Mouse (Mus musculus) mesoderm, embryonic 11.5 days (tissue): Measurements from ENCODE around the gene Wscd1.
A peak's percentile ranks its signal among the peaks of the same experiment; 100 is the strongest.

ENCODE experiments used
- DNase-seq: peaks from one replicate; pipeline ENCODE4 v3.0.0-alpha.2; 2012; ENCODE audit warnings: low read depth, low spot score

Gene Wscd1

GRCm38 (mm10) chr11:71769744-71770143 lies 20.0 kb downstream of the Wscd1 start:
- DNase-seq: no peak

GRCm38 (mm10) chr11:71770479-71770878 lies 20.8 kb downstream of the Wscd1 start:
- no peak for DNase-seq

GRCm38 (mm10) chr11:71771074-71771473 lies 21.4 kb downstream of the Wscd1 start:
- no peak for DNase-seq

GRCm38 (mm10) chr11:71772056-71772455 lies 22.3 kb downstream of the Wscd1 start:
- no peak for DNase-seq

GRCm38 (mm10) chr11:71772802-71773201 lies 23.1 kb downstream of the Wscd1 start:
- DNase-seq: no peak

- no peak for DNase-seq
Observed at GRCm38 (mm10) chr11:71773986-71774767, 24.5 kb downstream of the Wscd1 start.

GRCm38 (mm10) chr11:71775056-71775455 lies 25.3 kb downstream of the Wscd1 start:
- DNase-seq: no peak

- no peak for DNase-seq
Observed at GRCm38 (mm10) chr11:71779642-71780041, 29.9 kb downstream of the Wscd1 start.

GRCm38 (mm10) chr11:71781737-71782354 lies 32.1 kb downstream of the Wscd1 start:
- no peak for DNase-seq

GRCm38 (mm10) chr11:71785499-71785898 lies 35.8 kb downstream of the Wscd1 start:
- DNase-seq: no peak

- DNase-seq: no peak
Observed at GRCm38 (mm10) chr11:71788209-71788608, 38.5 kb downstream of the Wscd1 start.

- no peak for DNase-seq
Observed at GRCm38 (mm10) chr11:71790227-71790626, 40.5 kb downstream of the Wscd1 start.

GRCm38 (mm10) chr11:71799206-71799605 lies 49.5 kb downstream of the Wscd1 start:
- no peak for DNase-seq

GRCm38 (mm10) chr11:71808521-71808920 lies 58.8 kb downstream of the Wscd1 start:
- no peak for DNase-seq

- no peak for DNase-seq
Observed at GRCm38 (mm10) chr11:71811828-71812227, 62.1 kb downstream of the Wscd1 start.

- no peak for DNase-seq
Observed at GRCm38 (mm10) chr11:71812921-71813320, 63.2 kb downstream of the Wscd1 start.

- peak; percentile 24 for DNase-seq
Observed at GRCm38 (mm10) chr11:71814511-71814910, 64.8 kb downstream of the Wscd1 start.

- no peak for DNase-seq
Observed at GRCm38 (mm10) chr11:71815326-71815725, 65.6 kb downstream of the Wscd1 start.

GRCm38 (mm10) chr11:71816918-71817317 lies 67.2 kb downstream of the Wscd1 start:
- no peak for DNase-seq

- DNase-seq: no peak
Observed at GRCm38 (mm10) chr11:71817341-71817740, 67.6 kb downstream of the Wscd1 start.

GRCm38 (mm10) chr11:71818111-71818510 lies 68.4 kb downstream of the Wscd1 start:
- DNase-seq: no peak

- DNase-seq: no peak
Observed at GRCm38 (mm10) chr11:71819901-71820300, 70.2 kb downstream of the Wscd1 start.

GRCm38 (mm10) chr11:71820847-71821246 lies 71.1 kb downstream of the Wscd1 start:
- no peak for DNase-seq
